ENCODE assay signal across 25 mouse cellular contexts in genomic region chr6:29286870-29287269, GRCm38 (mm10). TPM values are rescaled to one million over a fixed set of nuclear protein-coding genes. Genes with fewer than 3 reads are reported as not detected.
"Had no signal": no experiment of that assay in that cellular context is flagged by ENCODE, and none has a peak within 500 bp of the region (broad histone marks: within the 10 kb centered on the region; RNA-seq: fewer than 3 reads in every experiment).

No protein-coding gene starts in this region.

- H3K27me3 ChIP-seq: liver, embryonic 13.5 days; midbrain, embryonic 12.5 days; midbrain, embryonic 15.5 days; neural tube, embryonic 15.5 days had no signal

- H3K27ac ChIP-seq: layer of hippocampus, adult 2 months; limb, embryonic 10.5 days; limb, embryonic 13.5 days; liver, embryonic 13.5 days; macrophage; midbrain, embryonic 12.5 days; midbrain, embryonic 15.5 days; neural tube, embryonic 15.5 days had no signal

- ATAC-seq: intestine, embryonic 16.5 days; midbrain, embryonic 15.5 days had no signal

- H3K4me3 ChIP-seq: layer of hippocampus, adult 2 months; limb, embryonic 10.5 days; limb, embryonic 13.5 days; liver, embryonic 13.5 days; midbrain, embryonic 12.5 days; midbrain, embryonic 15.5 days; neural tube, embryonic 15.5 days had no signal

- H3K4me1 ChIP-seq: limb, embryonic 10.5 days; limb, embryonic 13.5 days; liver, embryonic 13.5 days; midbrain, embryonic 12.5 days had no signal

- H3K9ac ChIP-seq: limb, embryonic 13.5 days; liver, embryonic 13.5 days; midbrain, embryonic 12.5 days; midbrain, embryonic 15.5 days; neural tube, embryonic 15.5 days had no signal

- H3K9me3 ChIP-seq: limb, embryonic 10.5 days; limb, embryonic 13.5 days; liver, embryonic 13.5 days; midbrain, embryonic 12.5 days; midbrain, embryonic 15.5 days; neural tube, embryonic 15.5 days had no signal

- H3K36me3 ChIP-seq: limb, embryonic 10.5 days; limb, embryonic 13.5 days; liver, embryonic 13.5 days; midbrain, embryonic 12.5 days; midbrain, embryonic 15.5 days; neural tube, embryonic 15.5 days had no signal

- H3K4me2 ChIP-seq: limb, embryonic 13.5 days; liver, embryonic 13.5 days; midbrain, embryonic 12.5 days; midbrain, embryonic 15.5 days; neural tube, embryonic 15.5 days had no signal

- DNase-seq: kidney, adult 2 months; kidney, postnatal 25 days; layer of hippocampus, adult 9-11 months; liver; liver, embryonic 13.5 days; lung, adult 2 months; lung, postnatal 14 days; right cerebral cortex, adult 18-20 months; right cerebral cortex, postnatal 25 days had no signal

RNA-seq across cellular contexts. Expression of gene Fam71f2, which starts 7.5 kb away (rescaled TPM):
- polyA plus RNA-seq: kidney, embryonic 14.5 days; macrophage had no signal

RNA-seq across cellular contexts. Expression of gene Fam71f1, which starts 32.1 kb away (rescaled TPM):
- polyA plus RNA-seq: intestine, embryonic 16.5 days; kidney, embryonic 14.5 days; kidney, postnatal 0 days; large intestine, adult 2 months; limb, embryonic 10.5 days; liver, embryonic 13.5 days; liver, embryonic 16.5 days; lung, adult 2 months; lung, embryonic 16.5 days; macrophage; midbrain, embryonic 12.5 days; midbrain, embryonic 15.5 days; neural tube, embryonic 15.5 days; spleen, adult 2 months; stomach, embryonic 16.5 days; urinary bladder, adult 2 months had no signal
